10 mouse cellular contexts compared by ENCODE assay signal in genomic region chr2:110663329-110663728, GRCm38 (mm10). TPM values are rescaled to one million over a fixed set of nuclear protein-coding genes. Genes with fewer than 3 reads are reported as not detected.
DNase-seq lines count a peak whose midpoint lies in the region; ATAC-seq lines count a peak whose summit lies in the region.
"Had no signal": no experiment of that assay in that cellular context is flagged by ENCODE, and none has a peak within 500 bp of the region (broad histone marks: within the 10 kb centered on the region; RNA-seq: fewer than 3 reads in every experiment).

No protein-coding gene starts in this region.

- H3K4me1 ChIP-seq in kidney, embryonic 14.5 days (ENCODE audit: control insufficient read depth, insufficient read depth, low read length), result no peaks in the 10 kb centered on the region
- H3K4me1 ChIP-seq in forebrain, embryonic 13.5 days, result no peaks in the 10 kb centered on the region
- H3K4me1 ChIP-seq: neural tube, embryonic 13.5 days had no signal

- WGBS in kidney, embryonic 14.5 days, result 54% methylated on average over 4 of the region's 4 CpGs
- WGBS in forebrain, embryonic 13.5 days, result 51% methylated on average over 4 of the region's 4 CpGs

- H3K4me3 ChIP-seq in kidney, embryonic 14.5 days (ENCODE audit: low read length), result no peak overlapping the region
- H3K4me3 ChIP-seq in forebrain, embryonic 13.5 days, result no peak overlapping the region
- H3K4me3 ChIP-seq: neural tube, embryonic 13.5 days had no signal

- peak; percentile 49; the same call in 1 of the 2 replicates for ATAC-seq in kidney, embryonic 14.5 days (ENCODE audit: low FRiP score, low TSS enrichment)
- peak; percentile 77 for ATAC-seq in forebrain, embryonic 13.5 days
- ATAC-seq in megakaryocyte, adult 5-6 weeks (ENCODE audit: poor library complexity, severe bottlenecking), result no peak

- H3K27ac ChIP-seq in kidney, embryonic 14.5 days (ENCODE audit: low read depth, low read length), result no peak overlapping the region
- H3K27ac ChIP-seq in forebrain, embryonic 13.5 days, result no peak overlapping the region
- H3K27ac ChIP-seq: neural tube, embryonic 13.5 days had no signal

- no peaks in the 10 kb centered on the region for H3K27me3 ChIP-seq in kidney, embryonic 14.5 days (ENCODE audit: control insufficient read depth, insufficient read depth, low read length)
- no peaks in the 10 kb centered on the region for H3K27me3 ChIP-seq in forebrain, embryonic 13.5 days
- H3K27me3 ChIP-seq: neural tube, embryonic 13.5 days had no signal

- no peak overlapping the region for H3K9ac ChIP-seq in kidney, embryonic 14.5 days (ENCODE audit: low read depth, low read length)
- no peak overlapping the region for H3K9ac ChIP-seq in forebrain, embryonic 13.5 days
- H3K9ac ChIP-seq: neural tube, embryonic 13.5 days had no signal

- H3K4me2 ChIP-seq in kidney, embryonic 14.5 days (replicated peaks; ENCODE audit: low read depth, low read length), result no peak overlapping the region
- H3K4me2 ChIP-seq in forebrain, embryonic 13.5 days, result no peak overlapping the region
- H3K4me2 ChIP-seq: neural tube, embryonic 13.5 days had no signal

- no peaks in the 10 kb centered on the region for H3K9me3 ChIP-seq in kidney, embryonic 14.5 days (ENCODE audit: control insufficient read depth, low read length)
- H3K9me3 ChIP-seq in forebrain, embryonic 13.5 days (replicated peaks), result no peaks in the 10 kb centered on the region
- H3K9me3 ChIP-seq: neural tube, embryonic 13.5 days had no signal

- DNase-seq in kidney, postnatal 4 days, result no peak
- DNase-seq in 416B (ENCODE audit: low read depth), result peak; percentile 62
- peak; percentile 49 for DNase-seq in ES-CJ7 (ENCODE audit: low read depth, low spot score)
- DNase-seq in c-Kit-positive CD71-positive TER-119-positive erythroid progenitor cells, embryonic 14.5 days (ENCODE audit: low spot score), result no peak
- no peak for DNase-seq in gastrocnemius, postnatal 4 days (ENCODE audit: low spot score in 2 of 2)

- H3K36me3 ChIP-seq in kidney, embryonic 14.5 days (ENCODE audit: control insufficient read depth, insufficient read depth, low read length), result no peaks in the 10 kb centered on the region
- no peaks in the 10 kb centered on the region for H3K36me3 ChIP-seq in forebrain, embryonic 13.5 days (ENCODE audit: poor library complexity, severe bottlenecking)
- H3K36me3 ChIP-seq: neural tube, embryonic 13.5 days had no signal

RNA-seq across cellular contexts. Expression of gene Muc15, which starts 57.8 kb away (rescaled TPM):
- 0.09 TPM in 1 of 2 replicates, not detected in the other for polyA plus RNA-seq in kidney, embryonic 14.5 days (2014; fragmentation: Nextera tagmentation; extraction: Ambion mirVana)
- 0.08 TPM in 1 of 2 replicates, not detected in the other for polyA plus RNA-seq in forebrain, embryonic 13.5 days (2015; fragmentation: Nextera tagmentation; extraction: Ambion mirVana)
- total RNA-seq in megakaryocyte, adult 5-6 weeks (2015), result not detected in 2 replicates
- total RNA-seq in megakaryocyte, adult 5-6 weeks (2017), result not detected in 2 replicates
- total RNA-seq in gastrocnemius, postnatal 4 days (2021), result under 1 TPM in 1 of 2 experiments, not detected in 1; 0.08 TPM
- polyA plus RNA-seq: large intestine, adult 2 months; neural tube, embryonic 13.5 days had no signal

Comparison
In these comparisons a context has a peak if more than half of its experiments do, and no peak if none do; other contexts are left out.
1. DNase-seq: peak in 416B (single experiment) and ES-CJ7 (single experiment); none in kidney, postnatal 4 days (0 of 2), c-Kit-positive CD71-positive TER-119-positive erythroid progenitor cells, embryonic 14.5 days (single experiment) and gastrocnemius, postnatal 4 days (0 of 2).